Mouse (Mus musculus): Measurements from ENCODE around the gene Med25. TPM values are rescaled to one million over a fixed set of nuclear protein-coding genes. Genes with fewer than 3 reads are reported as not detected.
A peak's percentile ranks its signal among the peaks of the same experiment; 100 is the strongest.

Gene Med25
- polyA plus RNA-seq, 1 experiment from 2014 or later, result 135 TPM

GRCm38 (mm10) chr7:44841825-44842463 lies 50.6 kb downstream of the Med25 start:
- Histone ChIP-seq H3K4me1 (replicated peaks; ENCODE audit: control insufficient read depth, insufficient read depth, low read length) (peaks cover 10% of the 10 kb centered on the region), H3K9ac (ENCODE audit: low read length) (no peak overlapping the region), H3K27ac (ENCODE audit: low read depth, low read length) (no peak overlapping the region), H3K4me3 (ENCODE audit: low read depth, low read length) (no peak overlapping the region), H3K4me2 (ENCODE audit: low read depth, low read length, severe bottlenecking) (no peak overlapping the region), H3K36me3 (ENCODE audit: control insufficient read depth, insufficient read depth, low read length) (peaks cover 3% of the 10 kb centered on the region; the same call in 1 of the 2 replicates), H3K27me3 (ENCODE audit: control insufficient read depth, insufficient read depth, low read length) (peaks cover 18% of the 10 kb centered on the region), H3K9me3 (ENCODE audit: control insufficient read depth, low read length) (no peaks in the 10 kb centered on the region)
- WGBS, result 90% methylated on average over 8 of the region's 8 CpGs
- DNase-seq (ENCODE audit: low spot score) (no peak), ATAC-seq (replicated peaks; ENCODE audit: low FRiP score) (no peak)

- Histone ChIP-seq H3K9ac (ENCODE audit: low read length) (no peak overlapping the region), H3K27ac (ENCODE audit: low read depth, low read length) (no peak overlapping the region), H3K4me2 (ENCODE audit: low read depth, low read length, severe bottlenecking) (no peak overlapping the region), H3K9me3 (ENCODE audit: control insufficient read depth, low read length) (no peaks in the 10 kb centered on the region), H3K36me3 (ENCODE audit: control insufficient read depth, insufficient read depth, low read length) (no peaks in the 10 kb centered on the region; the same call in 1 of the 2 replicates), H3K27me3 (ENCODE audit: control insufficient read depth, insufficient read depth, low read length) (peaks cover 18% of the 10 kb centered on the region), H3K4me1 (replicated peaks; ENCODE audit: control insufficient read depth, insufficient read depth, low read length) (peaks cover 10% of the 10 kb centered on the region), H3K4me3 (ENCODE audit: low read depth, low read length) (no peak overlapping the region)
- ATAC-seq (replicated peaks; ENCODE audit: low FRiP score), result no peak
- WGBS, result 58% methylated on average over 14 of the region's 14 CpGs
- DNase-seq (ENCODE audit: low spot score), result no peak
These were observed 52.1 kb downstream of the Med25 start for GRCm38 (mm10) chr7:44840426-44840825.

GRCm38 (mm10) chr7:44839491-44840191 lies 52.9 kb downstream of the Med25 start:
- peak overlapping the region; percentile 44 for H3K4me2 ChIP-seq (ENCODE audit: low read depth, low read length, severe bottlenecking)
- DNase-seq (ENCODE audit: low spot score), result no peak
- H3K4me1 ChIP-seq (replicated peaks; ENCODE audit: control insufficient read depth, insufficient read depth, low read length), result peaks cover 10% of the 10 kb centered on the region
- no peak overlapping the region for H3K27ac ChIP-seq (ENCODE audit: low read depth, low read length)
- H3K27me3 ChIP-seq (ENCODE audit: control insufficient read depth, insufficient read depth, low read length), result peaks cover 18% of the 10 kb centered on the region
- no peaks in the 10 kb centered on the region for H3K9me3 ChIP-seq (ENCODE audit: control insufficient read depth, low read length)
- peak; percentile 37 for ATAC-seq (replicated peaks; ENCODE audit: low FRiP score)
- no peaks in the 10 kb centered on the region; the same call in 1 of the 2 replicates for H3K36me3 ChIP-seq (ENCODE audit: control insufficient read depth, insufficient read depth, low read length)
- 2% methylated on average over 58 of the region's 58 CpGs for WGBS
- peak overlapping the region; percentile 48 for H3K9ac ChIP-seq (ENCODE audit: low read length)
- H3K4me3 ChIP-seq (ENCODE audit: low read depth, low read length), result peak overlapping the region; percentile 20

GRCm38 (mm10) chr7:44839171-44839490 lies 53.4 kb downstream of the Med25 start:
- DNase-seq (ENCODE audit: low spot score), result no peak
- Histone ChIP-seq H3K27me3 (ENCODE audit: control insufficient read depth, insufficient read depth, low read length) (peaks cover 18% of the 10 kb centered on the region), H3K9ac (ENCODE audit: low read length) (no peak overlapping the region; the same call in 1 of the 2 replicates)

GRCm38 (mm10) chr7:44838073-44838472 lies 54.4 kb downstream of the Med25 start:
- WGBS, result 79% methylated on average over 6 of the region's 6 CpGs
- peaks cover 10% of the 10 kb centered on the region for H3K4me1 ChIP-seq (replicated peaks; ENCODE audit: control insufficient read depth, insufficient read depth, low read length)
- no peaks in the 10 kb centered on the region for H3K36me3 ChIP-seq (ENCODE audit: control insufficient read depth, insufficient read depth, low read length)
- DNase-seq (ENCODE audit: low spot score) (no peak), ATAC-seq (replicated peaks; ENCODE audit: low FRiP score) (no peak)
- no peak overlapping the region for H3K27ac ChIP-seq (ENCODE audit: low read depth, low read length)
- H3K27me3 ChIP-seq (ENCODE audit: control insufficient read depth, insufficient read depth, low read length), result peaks cover 18% of the 10 kb centered on the region
- H3K4me3 ChIP-seq (ENCODE audit: low read depth, low read length), result no peak overlapping the region
- no peak overlapping the region for H3K4me2 ChIP-seq (ENCODE audit: low read depth, low read length, severe bottlenecking)
- H3K9ac ChIP-seq (ENCODE audit: low read length), result no peak overlapping the region
- H3K9me3 ChIP-seq (ENCODE audit: control insufficient read depth, low read length), result no peaks in the 10 kb centered on the region

More at GRCm38 (mm10) chr7:44839171-44839490, 53.4 kb downstream of the Med25 start:
- WGBS, result 22% methylated on average over 11 of the region's 11 CpGs
- H3K4me3 ChIP-seq (ENCODE audit: low read depth, low read length), result peak overlapping the region; percentile 20
- peaks cover 10% of the 10 kb centered on the region for H3K4me1 ChIP-seq (replicated peaks; ENCODE audit: control insufficient read depth, insufficient read depth, low read length)
- H3K27ac ChIP-seq (ENCODE audit: low read depth, low read length), result no peak overlapping the region
- ATAC-seq (replicated peaks; ENCODE audit: low FRiP score), result no peak
- H3K36me3 ChIP-seq (ENCODE audit: control insufficient read depth, insufficient read depth, low read length), result no peaks in the 10 kb centered on the region; the same call in 1 of the 2 replicates
- H3K4me2 ChIP-seq (ENCODE audit: low read depth, low read length, severe bottlenecking), result peak overlapping the region; percentile 44
- H3K9me3 ChIP-seq (ENCODE audit: control insufficient read depth, low read length), result no peaks in the 10 kb centered on the region

GRCm38 (mm10) chr7:44836423-44837053 lies 56.0 kb downstream of the Med25 start:
- Histone ChIP-seq H3K27ac (ENCODE audit: low read depth, low read length) (no peak overlapping the region), H3K4me3 (ENCODE audit: low read depth, low read length) (no peak overlapping the region), H3K4me2 (ENCODE audit: low read depth, low read length, severe bottlenecking) (no peak overlapping the region), H3K9me3 (ENCODE audit: control insufficient read depth, low read length) (no peaks in the 10 kb centered on the region), H3K36me3 (ENCODE audit: control insufficient read depth, insufficient read depth, low read length) (no peaks in the 10 kb centered on the region; the same call in 1 of the 2 replicates), H3K9ac (ENCODE audit: low read length) (no peak overlapping the region), H3K4me1 (replicated peaks; ENCODE audit: control insufficient read depth, insufficient read depth, low read length) (peaks cover 10% of the 10 kb centered on the region), H3K27me3 (ENCODE audit: control insufficient read depth, insufficient read depth, low read length) (peaks cover 18% of the 10 kb centered on the region)
- WGBS, result 92% methylated on average over 9 of the region's 9 CpGs
- DNase-seq (ENCODE audit: low spot score) (no peak), ATAC-seq (replicated peaks; ENCODE audit: low FRiP score) (no peak)

- WGBS, result 50% methylated on average over 3 of the region's 3 CpGs
- no peaks in the 10 kb centered on the region for H3K9me3 ChIP-seq (ENCODE audit: control insufficient read depth, low read length)
- ATAC-seq (replicated peaks; ENCODE audit: low FRiP score) (no peak), DNase-seq (ENCODE audit: low spot score) (no peak)
- no peak overlapping the region for H3K4me3 ChIP-seq (ENCODE audit: low read depth, low read length)
- H3K27ac ChIP-seq (ENCODE audit: low read depth, low read length), result no peak overlapping the region
- no peak overlapping the region for H3K9ac ChIP-seq (ENCODE audit: low read length)
- H3K27me3 ChIP-seq (ENCODE audit: control insufficient read depth, insufficient read depth, low read length), result peaks cover 18% of the 10 kb centered on the region
- no peak overlapping the region for H3K4me2 ChIP-seq (ENCODE audit: low read depth, low read length, severe bottlenecking)
- peaks cover 10% of the 10 kb centered on the region for H3K4me1 ChIP-seq (replicated peaks; ENCODE audit: control insufficient read depth, insufficient read depth, low read length)
- no peaks in the 10 kb centered on the region; the same call in none of the 2 replicates for H3K36me3 ChIP-seq (ENCODE audit: control insufficient read depth, insufficient read depth, low read length)
These were observed 56.5 kb downstream of the Med25 start for GRCm38 (mm10) chr7:44836016-44836404.

- no peak for ATAC-seq (replicated peaks; ENCODE audit: low FRiP score)
- Histone ChIP-seq H3K4me2 (ENCODE audit: low read depth, low read length, severe bottlenecking) (no peak overlapping the region), H3K4me1 (replicated peaks; ENCODE audit: control insufficient read depth, insufficient read depth, low read length) (peaks cover 10% of the 10 kb centered on the region), H3K9ac (ENCODE audit: low read length) (no peak overlapping the region), H3K27me3 (ENCODE audit: control insufficient read depth, insufficient read depth, low read length) (peaks cover 14% of the 10 kb centered on the region), H3K4me3 (ENCODE audit: low read depth, low read length) (no peak overlapping the region), H3K36me3 (ENCODE audit: control insufficient read depth, insufficient read depth, low read length) (no peaks in the 10 kb centered on the region; the same call in none of the 2 replicates), H3K9me3 (ENCODE audit: control insufficient read depth, low read length) (no peaks in the 10 kb centered on the region), H3K27ac (ENCODE audit: low read depth, low read length) (no peak overlapping the region)
- whole genome bisulfite sequencing, result 100% methylated on average over 1 of the region's 1 CpGs
- DNase-seq (ENCODE audit: low spot score), result no peak
These were observed 57.0 kb downstream of the Med25 start for GRCm38 (mm10) chr7:44835373-44836015.
